32 mouse cellular contexts compared by ENCODE assay signal in the genomic region with DNA sequence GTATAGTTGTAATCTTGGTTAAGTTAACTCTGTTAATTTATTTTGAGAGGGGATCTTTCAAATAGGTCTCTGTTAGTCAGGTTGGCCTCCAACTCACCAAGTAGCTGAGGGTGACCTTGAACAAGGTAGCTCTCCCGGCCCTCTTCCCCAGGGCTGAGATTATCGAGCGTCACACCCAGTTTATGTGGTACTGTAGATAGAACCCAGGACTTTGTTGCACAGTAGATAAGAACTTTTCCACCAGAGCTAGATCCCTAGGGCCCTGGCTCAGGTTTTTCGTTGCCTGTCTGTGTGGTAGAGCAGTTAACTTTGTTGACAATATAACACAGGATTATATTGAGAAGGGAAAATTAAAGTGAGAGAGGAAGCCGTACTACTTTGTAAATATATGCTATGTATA. TPM values are rescaled to one million over a fixed set of nuclear protein-coding genes. Genes with fewer than 3 reads are reported as not detected.
A peak's percentile ranks its signal among the peaks of the same experiment; 100 is the strongest.
DNase-seq lines count a peak whose midpoint lies in the region; ATAC-seq lines count a peak whose summit lies in the region.
"Had no signal": no experiment of that assay in that cellular context is flagged by ENCODE, and none has a peak within 500 bp of the region (broad histone marks: within the 10 kb centered on the region; RNA-seq: fewer than 3 reads in every experiment).

No protein-coding gene starts in this region.

- no peaks in the 10 kb centered on the region for H3K9me3 ChIP-seq in intestine, embryonic 15.5 days
- no peaks in the 10 kb centered on the region for H3K9me3 ChIP-seq in intestine, embryonic 16.5 days (ENCODE audit: control insufficient read depth, low read length)
- no peaks in the 10 kb centered on the region for H3K9me3 ChIP-seq in liver, embryonic 13.5 days (replicated peaks)
- H3K9me3 ChIP-seq: embryonic facial prominence, embryonic 12.5 days; forebrain, embryonic 10.5 days; forebrain, embryonic 15.5 days; G1E; heart, embryonic 13.5 days; midbrain, embryonic 12.5 days; neural tube, embryonic 13.5 days had no signal

- H3K27me3 ChIP-seq in intestine, embryonic 15.5 days (replicated peaks) = no peaks in the 10 kb centered on the region
- H3K27me3 ChIP-seq in intestine, embryonic 16.5 days (replicated peaks; ENCODE audit: control insufficient read depth, insufficient read depth, low read length) = no peaks in the 10 kb centered on the region
- no peaks in the 10 kb centered on the region for H3K27me3 ChIP-seq in liver, embryonic 13.5 days
- H3K27me3 ChIP-seq: CH12.LX; embryonic facial prominence, embryonic 12.5 days; forebrain, embryonic 15.5 days; midbrain, embryonic 12.5 days; neural tube, embryonic 13.5 days had no signal

- H3K9ac ChIP-seq in intestine, embryonic 15.5 days = no peak overlapping the region
- H3K9ac ChIP-seq in intestine, embryonic 16.5 days (ENCODE audit: low read depth, low read length) = no peak overlapping the region
- no peak overlapping the region for H3K9ac ChIP-seq in liver, embryonic 13.5 days
- H3K9ac ChIP-seq: embryonic facial prominence, embryonic 12.5 days; forebrain, embryonic 15.5 days; heart, embryonic 13.5 days; hindbrain, embryonic 14.5 days; lung, embryonic 14.5 days; midbrain, embryonic 12.5 days; neural tube, embryonic 13.5 days had no signal

- 0 out of 2 replicates have a peak, but pooled peaks cover 2% of the 10 kb centered on the region for H3K36me3 ChIP-seq in intestine, embryonic 15.5 days
- H3K36me3 ChIP-seq in intestine, embryonic 16.5 days (ENCODE audit: control insufficient read depth, insufficient read depth, low read length) = no peaks in the 10 kb centered on the region
- H3K36me3 ChIP-seq in liver, embryonic 13.5 days = peaks cover 45% of the 10 kb centered on the region
- H3K36me3 ChIP-seq: forebrain, embryonic 15.5 days; midbrain, embryonic 12.5 days had no signal

- peak; percentile 22 for DNase-seq in c-Kit-positive CD71-positive TER-119-negative erythroid progenitor cells, embryonic 14.5 days (ENCODE audit: low read depth)
- DNase-seq in liver, embryonic 13.5 days = peak; percentile 17
- DNase-seq in right cerebral cortex, adult 2 months (ENCODE audit: low spot score in 2 of 2) = no peak
- DNase-seq in retina, postnatal 1 day = no peak
- DNase-seq in retina, embryonic 14.5 days (ENCODE audit: low spot score) = no peak
- DNase-seq: adrenal gland, postnatal 25 days; cerebellum, adult 9-11 months; embryo, embryonic 11 days; heart, adult 2 months; heart, postnatal 10 days; kidney, adult 8-10 months; kidney, postnatal 4 days; left cerebral cortex, postnatal 4 days; lung, embryonic 14.5 days; lung, postnatal 14 days; right cerebral cortex, postnatal 25 days; thymus, adult 18-20 months; thymus, postnatal 25 days had no signal

- H3K4me3 ChIP-seq in intestine, embryonic 15.5 days (replicated peaks) = no peak overlapping the region
- no peak overlapping the region for H3K4me3 ChIP-seq in intestine, embryonic 16.5 days (ENCODE audit: low read length)
- H3K4me3 ChIP-seq in liver, embryonic 13.5 days (replicated peaks) = no peak overlapping the region
- H3K4me3 ChIP-seq: embryonic facial prominence, embryonic 12.5 days; forebrain, embryonic 10.5 days; forebrain, embryonic 15.5 days; heart, adult 2 months; heart, embryonic 13.5 days; midbrain, embryonic 12.5 days; neural tube, embryonic 13.5 days had no signal

- peak; percentile 34; the same call in 1 of the 2 replicates for ATAC-seq in intestine, embryonic 15.5 days
- ATAC-seq in intestine, embryonic 16.5 days = no peak
- peak; percentile 93 for ATAC-seq in liver, embryonic 13.5 days (ENCODE audit: low read depth)
- peak; percentile 83 for ATAC-seq in megakaryocyte-erythroid progenitor cell, adult 5-6 weeks (replicated peaks; ENCODE audit: low FRiP score, low TSS enrichment, poor library complexity, severe bottlenecking)
- ATAC-seq: forebrain, embryonic 15.5 days; Patski had no signal

- 71% methylated on average over 5 of the region's 5 CpGs for WGBS in intestine, embryonic 15.5 days
- 65% methylated on average over 5 of the region's 5 CpGs for WGBS in intestine, embryonic 16.5 days
- 44% methylated on average over 5 of the region's 5 CpGs for WGBS in liver, embryonic 13.5 days (ENCODE audit: insufficient replicate concordance)

- no peak overlapping the region for H3K27ac ChIP-seq in intestine, embryonic 15.5 days
- H3K27ac ChIP-seq in intestine, embryonic 16.5 days (ENCODE audit: low read length) = no peak overlapping the region
- no peak overlapping the region for H3K27ac ChIP-seq in liver, embryonic 13.5 days
- H3K27ac ChIP-seq: embryonic facial prominence, embryonic 12.5 days; forebrain, embryonic 10.5 days; forebrain, embryonic 15.5 days; heart, adult 2 months; heart, embryonic 13.5 days; hindbrain, embryonic 14.5 days; kidney, postnatal 0 days; midbrain, embryonic 12.5 days; neural tube, embryonic 13.5 days had no signal

- H3K4me1 ChIP-seq in intestine, embryonic 15.5 days (replicated peaks) = no peaks in the 10 kb centered on the region
- H3K4me1 ChIP-seq in intestine, embryonic 16.5 days (ENCODE audit: control insufficient read depth, insufficient read depth, low read length) = no peaks in the 10 kb centered on the region; the same call in 1 of the 2 replicates
- peaks cover 29% of the 10 kb centered on the region for H3K4me1 ChIP-seq in liver, embryonic 13.5 days (replicated peaks)
- H3K4me1 ChIP-seq: embryonic facial prominence, embryonic 12.5 days had no signal

- no peak overlapping the region for H3K4me2 ChIP-seq in intestine, embryonic 15.5 days (replicated peaks)
- no peak overlapping the region for H3K4me2 ChIP-seq in intestine, embryonic 16.5 days (ENCODE audit: low read depth, low read length)
- peak overlapping the region; percentile 34 for H3K4me2 ChIP-seq in liver, embryonic 13.5 days
- H3K4me2 ChIP-seq: embryonic facial prominence, embryonic 12.5 days; forebrain, embryonic 15.5 days; heart, embryonic 13.5 days; hindbrain, embryonic 14.5 days; lung, embryonic 14.5 days; midbrain, embryonic 12.5 days; neural tube, embryonic 13.5 days had no signal

RNA-seq across cellular contexts. Expression of a gene that starts 6.8 kb away (rescaled TPM):
- polyA plus RNA-seq in intestine, embryonic 15.5 days (2015; fragmentation: Nextera tagmentation; extraction: Ambion mirVana) = 111 and 117 TPM in 2 replicates
- polyA plus RNA-seq in intestine, embryonic 16.5 days (2015; fragmentation: Nextera tagmentation; extraction: Ambion mirVana) = 94.0 and 96.5 TPM in 2 replicates
- 44.1 and 54.1 TPM in 2 replicates for polyA plus RNA-seq in liver, embryonic 13.5 days (2015; fragmentation: Nextera tagmentation; extraction: Ambion mirVana)
- 218 and 280 TPM in 2 replicates for total RNA-seq in megakaryocyte-erythroid progenitor cell, adult 5-6 weeks (2014; fragmentation: Nextera tagmentation)
- total RNA-seq in megakaryocyte-erythroid progenitor cell, adult 5-6 weeks (2017) = 70.8 and 93.6 TPM in 2 replicates

Comparison
In these comparisons a context has a peak if more than half of its experiments do, and no peak if none do; other contexts are left out.
1. DNase-seq: peak in c-Kit-positive CD71-positive TER-119-negative erythroid progenitor cells, embryonic 14.5 days (single experiment) and liver, embryonic 13.5 days (single experiment); none in right cerebral cortex, adult 2 months (0 of 2), retina, postnatal 1 day (single experiment) and retina, embryonic 14.5 days (single experiment).